Mouse (Mus musculus): Measurements from ENCODE around the gene D10Jhu81e.
A peak's percentile ranks its signal among the peaks of the same experiment; 100 is the strongest.

Gene D10Jhu81e

DNA sequence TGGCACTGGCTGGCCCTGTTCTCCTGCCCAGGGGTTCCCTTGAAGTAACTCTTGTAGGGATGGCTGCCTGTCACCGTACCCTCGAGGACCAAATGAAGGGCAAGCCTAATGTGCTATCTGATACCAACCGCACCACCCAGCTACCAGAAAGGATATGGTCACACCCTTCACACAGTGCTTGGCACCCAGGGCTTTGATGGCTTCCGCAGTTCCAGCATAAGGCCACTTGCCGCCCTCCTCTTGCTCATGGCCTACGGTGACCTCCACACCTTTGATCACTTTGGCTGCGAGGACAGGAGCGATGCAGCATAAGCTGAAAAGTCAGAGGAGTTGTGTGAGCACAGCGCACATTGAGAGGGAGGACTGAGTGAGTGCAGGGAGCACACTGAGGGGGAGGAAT is 6.3 kb downstream of the D10Jhu81e start:
- no peak for DNase-seq

DNA sequence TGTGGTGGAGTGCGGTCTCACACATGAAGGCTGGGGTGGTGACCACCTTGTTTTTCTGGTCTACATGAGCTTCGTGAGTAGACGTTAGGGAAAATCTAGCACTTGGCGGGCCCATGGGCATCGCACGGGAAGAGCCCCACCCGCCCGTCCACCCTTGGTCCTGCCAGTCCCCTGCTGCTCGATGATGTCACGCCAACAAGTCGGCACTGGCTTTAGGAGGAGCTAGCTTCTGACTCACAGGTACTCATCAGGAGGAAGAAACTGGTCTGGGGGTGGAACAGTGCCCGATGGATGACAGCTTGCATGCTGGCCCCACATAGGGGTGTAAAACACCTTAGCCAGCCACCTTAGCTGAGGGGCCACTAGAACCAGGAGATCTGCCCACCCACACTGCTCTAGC is 6.9 kb downstream of the D10Jhu81e start:
- DNase-seq, result no peak

DNA sequence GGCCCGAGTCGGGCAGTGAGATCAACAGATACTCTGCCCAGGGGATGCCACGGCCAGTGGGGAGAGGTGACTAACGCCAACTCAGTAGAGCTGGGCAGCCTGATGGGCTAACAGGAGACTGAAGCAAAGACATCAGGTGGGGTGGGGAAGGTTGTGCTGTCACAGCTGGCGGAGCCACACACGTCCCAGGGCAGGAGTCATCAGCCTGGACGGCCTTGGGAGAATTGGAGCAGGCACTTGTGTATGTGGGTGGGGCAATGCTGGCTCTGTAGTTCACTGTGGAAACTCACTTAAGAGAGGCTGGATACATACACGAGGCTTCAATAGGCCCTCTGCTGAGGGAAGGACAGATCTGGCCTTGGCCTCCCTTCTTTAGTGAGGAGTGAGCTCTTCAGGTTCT is 8.5 kb downstream of the D10Jhu81e start:
- DNase-seq, result peak; percentile 42

DNA sequence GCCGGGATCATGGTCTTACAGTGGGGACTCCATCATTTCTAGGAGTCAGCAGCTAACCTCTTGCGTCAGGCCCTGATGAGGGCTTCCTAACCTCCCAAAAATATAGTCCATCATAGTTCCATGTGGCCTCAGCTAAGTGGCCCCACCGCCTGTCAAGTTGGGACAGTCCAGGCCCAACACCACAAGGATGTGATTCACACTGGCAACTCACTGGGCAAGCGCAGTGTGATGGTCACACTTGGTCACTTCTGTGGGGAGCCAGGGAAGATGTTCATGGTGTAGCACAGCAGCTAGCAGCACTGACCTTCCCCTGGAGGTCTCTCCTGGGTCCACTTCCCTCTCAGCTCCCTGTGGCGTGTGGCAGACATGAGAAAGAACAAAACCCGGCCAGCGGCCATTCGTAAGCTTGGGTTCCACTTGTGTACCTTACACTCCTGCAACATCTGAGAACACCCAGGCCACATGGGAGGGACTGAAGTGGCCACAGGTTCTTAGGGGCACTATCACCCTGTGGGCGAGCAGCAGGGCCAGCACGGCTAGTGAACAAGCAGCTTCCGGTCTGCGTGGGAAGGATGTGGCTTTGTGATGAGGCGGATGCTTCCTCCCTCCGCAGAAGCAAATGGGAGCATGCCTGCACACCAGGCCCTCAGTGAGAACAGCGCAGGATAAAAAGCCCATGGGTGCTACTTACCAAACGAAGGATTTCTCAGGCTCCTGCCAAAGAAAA is 9.1 kb downstream of the D10Jhu81e start:
- DNase-seq, result peak; percentile 56

DNA sequence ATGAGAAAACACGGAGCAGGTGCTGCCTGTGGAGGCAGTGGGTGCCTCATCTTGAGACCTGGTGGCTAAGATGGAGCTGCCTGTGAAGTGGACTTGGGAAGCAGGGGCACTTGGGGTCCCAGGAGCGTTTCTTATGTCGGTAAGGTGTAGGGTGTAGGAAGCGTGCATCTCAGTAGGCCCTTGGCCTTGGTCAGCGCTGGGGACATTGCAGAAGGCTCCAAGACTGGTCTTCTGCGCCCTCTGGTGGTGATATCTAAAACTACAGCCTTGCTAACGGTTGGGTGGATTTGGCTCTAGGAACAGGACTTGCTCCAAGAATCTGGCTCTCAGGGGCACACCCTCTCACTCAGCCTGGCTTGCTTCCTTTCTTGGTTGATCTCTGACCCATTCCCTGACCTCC is 9.7 kb downstream of the D10Jhu81e start:
- DNase-seq, result peak; percentile 95

DNA sequence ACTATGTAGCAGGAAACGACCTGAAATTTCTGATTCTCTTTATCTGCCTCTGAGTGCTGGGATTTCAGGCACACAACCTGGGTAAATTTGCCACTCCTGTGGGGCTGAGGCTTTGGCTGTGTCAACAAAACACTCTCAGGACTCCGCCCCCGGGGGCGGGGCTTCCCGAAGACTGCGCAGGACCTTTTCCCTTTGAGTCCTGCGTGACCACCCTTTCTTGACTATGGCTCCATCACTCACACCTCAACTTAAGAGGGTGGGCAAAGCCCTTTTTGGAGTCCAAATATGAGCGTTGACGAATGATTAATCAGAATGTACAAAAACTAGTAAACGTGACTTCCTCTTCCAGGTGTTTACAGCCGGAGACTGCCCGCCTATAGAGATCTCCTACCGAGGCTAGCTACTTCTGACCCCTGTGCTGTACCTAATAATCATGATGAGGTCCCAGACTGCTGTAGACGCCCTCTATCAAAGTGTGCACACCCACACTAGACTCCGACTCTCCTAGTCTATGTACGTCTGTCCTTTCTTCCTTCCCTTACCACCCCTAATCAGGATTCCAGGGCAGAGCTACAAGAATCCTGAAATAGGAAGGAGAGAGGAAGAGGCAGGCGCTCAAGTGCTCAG is 10.2 kb downstream of the D10Jhu81e start:
- peak; percentile 92 for DNase-seq

DNA sequence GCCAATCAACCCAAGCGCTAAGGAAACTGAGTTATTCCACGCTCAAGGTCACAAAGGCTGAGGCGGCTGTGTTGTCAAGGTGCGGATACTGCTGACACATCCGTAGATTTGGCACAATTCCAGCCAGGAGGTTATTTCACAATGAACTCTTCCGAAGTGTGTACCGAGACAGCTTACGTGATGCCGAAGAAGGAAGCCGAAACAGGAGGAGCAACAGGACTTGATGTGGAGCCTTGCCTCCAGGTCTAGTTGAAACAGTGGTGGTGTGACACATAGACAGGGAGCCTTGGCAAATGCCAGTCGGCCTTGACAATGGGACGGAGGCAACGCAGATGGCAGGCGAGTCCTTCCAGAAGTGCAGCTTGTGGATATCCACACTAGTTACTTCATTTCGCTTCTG is 11.5 kb downstream of the D10Jhu81e start:
- DNase-seq, result peak; percentile 48

DNA sequence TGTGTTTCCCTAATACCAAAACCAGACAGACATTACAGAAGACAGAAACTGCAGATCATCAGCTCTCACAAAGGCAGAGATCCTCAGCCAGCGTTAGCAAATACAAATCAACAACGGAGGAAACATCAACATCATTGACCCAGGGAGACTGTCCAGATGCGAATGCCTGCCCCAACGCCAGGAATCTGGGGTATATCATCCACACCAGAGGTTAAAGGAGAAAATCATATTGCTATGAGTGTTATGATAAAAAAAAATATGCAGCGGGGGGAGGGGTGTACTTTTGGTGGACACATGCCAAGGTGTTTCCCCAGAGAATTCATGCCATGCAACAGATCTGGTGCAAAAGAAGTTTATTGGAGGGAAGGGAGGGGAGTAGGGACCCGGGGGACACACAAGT is 12.7 kb downstream of the D10Jhu81e start:
- DNase-seq, result no peak

DNA sequence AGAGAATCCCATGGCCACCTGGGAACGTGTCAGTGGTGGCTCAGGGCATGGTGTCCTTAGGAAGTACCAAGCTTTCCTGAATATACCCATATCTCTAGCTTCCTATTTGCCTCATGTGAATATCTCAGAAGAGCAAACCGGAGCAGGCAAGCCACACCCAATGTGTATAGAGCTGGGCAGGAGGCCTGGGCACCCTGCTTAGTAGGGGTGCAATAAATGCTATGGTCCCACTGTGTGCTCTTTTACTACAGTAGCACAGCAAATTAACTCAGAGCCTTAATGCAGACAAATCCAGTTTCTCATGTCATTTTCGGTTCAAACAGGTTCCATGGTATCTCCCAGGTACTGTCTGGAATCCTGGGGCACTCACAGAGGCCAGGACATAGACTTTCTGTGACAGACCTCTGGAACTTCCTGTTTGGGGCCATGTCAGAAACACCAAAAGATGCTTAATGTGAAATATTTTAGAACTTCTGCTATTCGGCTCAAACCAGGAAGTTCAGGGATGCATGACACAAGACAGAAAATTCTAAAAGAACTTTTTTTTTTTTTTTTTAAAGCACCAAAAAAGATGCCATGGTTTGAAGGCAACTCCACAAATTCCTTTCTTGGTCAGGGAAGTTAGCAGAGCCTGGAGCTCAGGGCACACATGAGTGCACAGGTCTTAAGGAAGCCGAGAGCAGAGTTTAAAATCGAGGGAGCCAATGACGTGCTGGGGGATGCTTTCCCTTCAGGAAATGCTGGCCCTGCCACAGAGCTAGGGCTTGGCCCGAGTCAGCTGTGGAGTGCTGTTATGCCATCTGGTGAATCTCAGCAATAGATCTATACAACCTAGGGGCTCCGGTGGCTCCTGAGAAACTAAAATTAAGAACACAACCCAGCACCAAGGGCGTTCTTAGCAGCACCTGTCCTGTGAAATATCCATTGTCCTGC is 20.5 kb downstream of the D10Jhu81e start:
- no peak for DNase-seq

DNA sequence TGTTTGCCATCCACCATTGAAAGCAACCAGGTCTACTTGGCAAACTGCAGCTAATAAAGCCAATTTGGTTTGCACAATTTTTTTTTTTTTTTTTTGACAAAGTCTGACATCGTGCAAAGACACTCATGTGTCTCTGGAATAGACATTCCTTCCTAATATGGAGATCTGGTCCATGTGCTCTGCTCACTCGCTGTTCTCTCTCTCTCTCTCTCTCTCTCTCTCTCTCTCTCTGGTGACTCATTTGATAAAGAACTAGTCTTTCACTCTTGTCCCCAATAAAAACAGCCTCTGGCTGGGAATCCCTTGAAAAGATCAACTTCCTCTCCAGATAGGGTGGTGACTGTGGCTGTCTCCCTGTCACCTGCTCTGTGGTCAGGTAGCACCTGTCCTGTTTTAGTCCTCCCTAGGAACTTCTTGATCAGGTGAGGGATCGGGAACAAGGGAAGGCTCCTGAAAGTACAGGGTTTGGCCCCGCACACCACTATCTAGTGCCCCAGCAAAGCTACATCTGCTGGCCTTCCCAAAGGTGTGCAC is 21.6 kb downstream of the D10Jhu81e start:
- DNase-seq, result no peak

DNA sequence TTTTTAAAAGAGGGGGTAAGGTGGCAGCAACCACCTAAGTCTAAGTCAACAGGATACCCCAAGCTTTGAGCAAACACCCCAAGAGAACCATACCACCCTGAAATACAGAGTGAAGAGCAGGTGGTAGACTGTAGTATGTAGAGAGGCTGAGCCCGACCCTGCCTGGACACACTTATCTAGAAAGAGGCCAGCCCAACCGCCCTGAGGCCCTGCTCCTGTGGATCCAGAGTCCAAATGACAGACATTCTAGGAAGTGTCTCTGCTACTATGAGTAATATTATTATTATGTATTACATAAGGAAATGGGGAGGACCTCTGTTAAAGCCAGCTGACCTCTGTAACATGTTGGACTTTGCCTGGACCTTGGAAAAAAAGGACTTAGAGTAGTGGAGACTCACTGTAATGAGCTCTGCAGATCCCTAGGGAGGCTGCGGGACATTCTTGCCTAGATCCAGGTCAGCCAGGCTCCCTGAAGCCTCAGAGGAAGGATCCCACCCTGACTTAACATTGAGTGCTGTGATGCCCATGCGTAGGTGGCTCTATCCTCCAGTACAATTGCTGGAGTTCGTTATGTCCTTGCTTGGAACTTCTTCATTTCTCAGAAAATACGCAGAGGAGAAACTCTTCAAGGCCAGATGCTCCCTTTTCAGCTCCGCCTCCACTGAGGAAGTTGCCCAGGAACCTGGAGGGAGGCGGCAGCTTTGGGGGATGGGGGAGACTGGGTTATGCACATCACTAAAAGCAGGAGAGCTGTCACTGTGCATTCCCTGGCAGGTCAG is 25.7 kb downstream of the D10Jhu81e start:
- peak; percentile 41 for DNase-seq

DNA sequence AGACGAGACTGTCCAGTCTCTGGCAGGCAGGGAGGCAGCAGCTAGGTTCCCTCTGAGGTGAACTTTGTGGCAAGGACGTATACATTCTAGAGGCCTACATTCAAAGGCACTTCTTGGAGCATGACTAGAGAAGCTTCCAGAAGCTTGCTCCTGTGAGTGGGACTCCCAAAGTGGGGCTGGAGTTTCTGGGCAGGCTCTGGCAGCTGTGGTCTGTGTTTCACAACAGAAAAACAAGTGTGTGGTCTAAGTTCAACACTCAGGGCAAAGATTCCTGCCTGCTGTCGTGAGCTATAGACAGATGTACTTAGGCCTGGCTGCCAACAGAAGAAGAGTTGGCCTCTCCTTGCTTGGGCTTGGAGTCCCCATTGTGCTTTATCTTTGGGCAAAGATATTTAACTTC is 28.7 kb downstream of the D10Jhu81e start:
- DNase-seq, result no peak

DNA sequence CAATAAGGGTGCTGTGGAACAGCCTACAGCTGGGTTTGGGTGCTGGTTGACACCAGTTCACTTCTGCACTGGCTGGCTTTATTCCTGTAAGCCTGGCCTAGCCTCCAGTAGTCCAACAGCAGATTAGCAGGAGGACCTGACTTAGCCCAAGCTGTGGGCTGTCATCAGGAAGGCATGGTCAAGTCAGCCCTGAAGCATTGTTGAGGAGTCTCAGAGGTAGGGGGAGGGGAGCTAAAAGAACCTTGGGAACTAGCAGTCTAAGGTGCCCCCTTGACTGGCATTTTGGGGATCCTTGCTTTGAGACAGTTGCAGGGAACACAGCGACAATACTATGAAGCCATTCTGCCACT is 29.4 kb downstream of the D10Jhu81e start:
- DNase-seq, result no peak

DNA sequence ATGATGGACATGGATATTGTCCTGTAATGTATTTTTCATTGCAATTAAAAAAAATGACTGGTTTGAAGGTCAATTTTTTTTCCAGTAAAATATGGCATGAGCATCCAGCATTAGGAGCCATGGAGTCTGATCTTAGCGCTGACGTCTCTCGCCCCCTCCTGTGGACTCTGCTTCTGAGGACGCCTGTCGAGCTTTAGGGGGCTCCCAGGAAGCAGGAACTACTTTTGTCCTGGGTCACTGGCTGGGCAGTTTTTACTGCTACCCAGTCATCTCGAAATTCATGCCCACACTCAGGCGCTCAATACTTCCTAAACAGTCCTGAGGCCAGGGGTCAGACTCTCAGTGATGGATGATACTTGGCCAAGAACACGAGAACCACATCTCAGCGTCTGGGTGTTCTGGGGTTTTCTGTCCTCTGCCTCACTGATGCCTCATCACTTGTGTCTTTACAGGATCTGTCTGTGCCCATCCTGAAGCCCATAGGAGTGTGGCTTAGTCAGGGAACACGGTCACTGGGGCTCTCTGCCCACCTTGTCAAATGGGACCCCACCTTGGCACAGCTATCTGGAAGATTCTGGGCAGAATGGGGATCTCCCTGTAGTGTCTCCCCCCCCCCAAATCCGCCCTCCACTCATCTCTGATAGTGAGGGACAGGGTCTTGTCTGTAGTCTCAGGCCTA is 29.9 kb downstream of the D10Jhu81e start:
- no peak for DNase-seq

DNA sequence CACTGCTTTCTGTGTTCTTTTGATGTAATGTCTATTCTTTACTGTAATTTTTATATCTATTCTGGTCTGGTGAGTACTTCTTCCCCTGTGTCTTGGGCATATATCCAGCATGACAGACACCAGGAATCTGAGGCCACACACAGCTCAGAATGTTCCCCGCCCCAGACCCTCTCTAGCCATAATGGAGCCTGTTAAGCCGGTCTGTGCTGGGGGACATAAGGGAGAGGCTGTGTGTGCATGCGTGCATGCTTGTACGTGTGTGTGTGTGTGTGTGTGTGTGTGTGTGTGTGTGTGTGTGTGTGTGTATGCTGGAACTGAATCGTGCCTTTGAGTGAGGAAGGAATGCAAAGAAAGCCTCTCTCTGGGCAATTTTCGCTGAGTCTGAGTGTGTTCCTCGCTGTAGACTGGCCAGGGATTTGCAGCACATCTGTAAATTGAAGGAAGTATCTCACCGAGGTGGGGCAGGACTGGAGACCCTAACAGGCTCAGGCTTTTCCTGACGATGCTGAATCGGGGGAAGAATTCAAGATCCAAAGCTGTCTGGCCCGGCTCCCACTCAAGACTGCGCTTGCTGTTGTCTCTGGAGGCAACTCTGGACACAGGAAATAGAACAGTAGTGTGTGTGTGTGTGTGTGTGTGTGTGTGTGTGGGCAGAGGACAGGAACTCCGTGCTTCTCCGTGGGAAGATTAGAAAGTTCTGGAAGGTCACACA is 30.6 kb downstream of the D10Jhu81e start:
- DNase-seq, result peak; percentile 77

DNA sequence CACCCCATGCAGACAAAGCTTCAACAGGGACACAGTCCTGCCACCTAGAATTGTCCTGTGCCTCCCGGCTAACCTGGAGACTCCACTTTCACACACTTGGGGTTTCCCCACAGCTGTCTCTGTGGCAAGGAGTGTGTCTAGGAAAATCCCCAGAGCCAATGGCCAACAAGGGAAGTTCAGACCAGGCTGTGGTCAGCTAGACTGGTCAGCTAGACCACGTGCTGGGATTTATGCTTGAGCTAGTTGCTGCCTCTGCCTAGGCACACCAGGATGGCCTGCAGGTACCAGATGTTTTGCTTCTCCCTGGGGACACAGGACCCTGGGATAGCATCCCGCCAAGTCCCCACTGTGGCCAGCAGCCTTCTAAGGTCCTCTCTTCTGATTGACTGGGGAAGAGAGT is 32.4 kb downstream of the D10Jhu81e start:
- DNase-seq, result peak; percentile 47

DNA sequence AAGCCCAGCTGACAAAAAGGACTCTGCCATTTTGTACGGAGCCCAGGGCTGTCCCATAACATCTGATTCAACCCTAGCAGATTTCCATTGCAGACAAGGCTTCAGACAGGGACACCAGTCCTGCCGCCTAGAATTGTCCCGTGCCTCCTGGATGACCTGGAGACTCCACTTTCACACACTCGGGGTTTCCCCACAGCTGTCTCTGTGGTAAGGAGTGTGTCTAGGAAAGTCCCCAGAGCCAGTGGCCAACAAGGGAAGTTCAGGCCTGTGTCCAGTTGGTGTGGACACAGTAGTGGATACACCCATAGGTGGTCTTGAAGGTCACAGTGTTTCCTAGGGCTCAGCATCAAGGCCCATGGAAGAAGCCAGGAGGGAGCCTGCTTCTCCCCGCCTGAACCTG is 33.6 kb downstream of the D10Jhu81e start:
- peak; percentile 51 for DNase-seq

DNA sequence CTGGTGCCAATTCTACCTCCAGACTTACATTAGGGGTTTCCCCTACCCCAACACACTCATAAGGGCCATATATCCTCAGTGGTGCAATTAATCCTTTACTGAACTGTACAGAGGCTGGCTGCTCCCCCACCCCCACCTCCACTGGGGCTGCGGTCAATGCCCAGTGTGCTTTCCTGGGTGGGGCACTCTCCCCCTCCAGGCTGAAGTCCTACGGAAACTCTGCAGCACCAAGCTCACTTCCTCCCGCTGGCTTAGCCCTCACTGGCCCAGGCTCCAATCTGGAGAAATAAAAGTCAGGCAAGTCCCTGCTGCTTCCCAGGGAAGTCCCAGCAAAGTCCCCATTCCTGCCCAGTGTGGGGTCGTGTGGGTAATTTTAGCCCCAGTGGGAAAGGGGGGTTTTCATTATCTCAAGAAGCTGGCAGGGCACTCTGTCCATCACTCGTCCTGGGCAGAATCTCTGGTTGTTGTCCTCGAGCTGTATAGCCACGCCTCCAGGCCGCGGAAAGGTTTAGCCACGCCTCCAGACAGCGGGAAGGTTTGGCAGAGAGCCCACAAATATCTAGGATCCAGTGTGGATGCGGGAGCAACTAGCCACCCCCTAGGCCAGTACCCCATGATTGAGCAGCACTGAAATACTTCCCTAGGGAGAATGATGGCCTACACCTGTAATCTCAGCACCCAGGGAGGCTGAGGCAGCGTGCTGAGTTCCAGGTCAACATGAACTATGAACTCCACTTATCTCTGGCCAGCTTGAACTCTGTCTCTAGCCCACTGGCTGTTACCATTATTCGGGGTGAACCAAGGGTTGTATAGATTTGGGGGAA is 34.4 kb downstream of the D10Jhu81e start:
- peak; percentile 80 for DNase-seq

DNA sequence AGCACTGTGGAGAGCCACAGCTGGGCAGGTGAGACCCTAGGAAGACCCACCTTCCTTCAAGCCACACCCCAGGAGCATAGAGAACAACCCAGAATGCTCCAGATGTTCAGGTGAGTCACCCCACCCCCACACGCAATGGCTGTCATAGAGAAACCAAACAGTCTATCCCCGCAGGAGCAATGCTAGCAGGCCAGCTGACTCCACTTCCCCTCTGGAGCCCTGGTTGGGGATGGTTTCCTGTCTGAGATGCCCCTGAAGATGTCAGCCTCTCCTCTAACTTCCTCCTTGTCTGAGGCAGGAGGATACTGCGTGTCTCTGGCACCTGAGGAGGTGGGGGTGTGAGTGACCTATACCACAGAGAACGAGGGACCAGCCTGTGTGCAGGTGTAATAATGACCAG is 35.2 kb downstream of the D10Jhu81e start:
- peak; percentile 49 for DNase-seq

DNA sequence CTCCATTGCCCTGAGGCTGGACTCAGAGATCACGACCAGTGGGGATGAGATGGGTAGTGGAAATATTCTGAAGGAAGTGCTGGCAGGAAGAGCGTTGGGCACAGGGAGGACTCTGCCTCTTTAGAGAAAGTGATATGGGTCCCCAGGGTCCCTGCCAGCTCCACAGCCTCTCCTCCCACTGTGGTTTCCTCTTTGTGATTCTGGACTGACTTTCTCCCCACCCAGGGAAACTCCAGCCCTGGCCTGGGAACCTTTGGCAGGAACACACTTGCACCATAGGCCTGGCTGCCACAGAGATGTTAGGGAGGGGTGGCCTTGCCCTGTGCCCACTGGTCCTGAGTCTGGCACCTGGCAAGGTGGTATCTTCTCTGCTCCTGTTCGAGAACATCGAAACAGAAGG is 39.6 kb downstream of the D10Jhu81e start:
- DNase-seq, result no peak

DNA sequence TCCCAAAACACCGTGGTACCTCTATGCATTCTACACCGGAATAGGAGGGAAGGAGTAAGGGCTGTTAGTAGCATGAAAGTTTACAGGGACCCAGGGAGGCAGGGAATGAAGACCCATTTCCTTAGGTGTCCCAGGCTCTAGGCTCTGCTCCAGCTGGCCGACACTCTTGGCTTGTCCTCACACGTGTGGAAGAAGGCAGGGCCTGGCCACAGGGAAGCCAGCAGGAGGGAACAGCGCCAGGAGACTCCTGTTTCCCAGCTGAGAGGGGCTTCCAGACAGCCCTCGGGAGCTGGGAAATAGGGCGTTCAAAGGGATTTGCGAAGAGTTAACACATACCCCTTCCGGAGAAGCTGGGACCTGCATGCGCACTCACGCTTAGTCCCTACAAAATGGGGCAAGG is 40.2 kb downstream of the D10Jhu81e start:
- DNase-seq, result no peak

All from lung, postnatal 36 days (tissue).